Mouse (Mus musculus) testis, postnatal 14 days (tissue): ENCODE results near the gene Ssc4d.

ENCODE experiments used
- DNase-seq: peaks from one replicate; pipeline ENCODE4 v3.0.0; 2021; ENCODE audit warnings: low spot score

Gene Ssc4d

GRCm38 (mm10) chr5:135940587-135940986, 33.7 kb downstream of the Ssc4d start:
- DNase-seq: no peak

GRCm38 (mm10) chr5:135935641-135936190, 38.6 kb downstream of the Ssc4d start:
- no peak for DNase-seq

GRCm38 (mm10) chr5:135935176-135935523, 39.2 kb downstream of the Ssc4d start:
- no peak for DNase-seq

DNA sequence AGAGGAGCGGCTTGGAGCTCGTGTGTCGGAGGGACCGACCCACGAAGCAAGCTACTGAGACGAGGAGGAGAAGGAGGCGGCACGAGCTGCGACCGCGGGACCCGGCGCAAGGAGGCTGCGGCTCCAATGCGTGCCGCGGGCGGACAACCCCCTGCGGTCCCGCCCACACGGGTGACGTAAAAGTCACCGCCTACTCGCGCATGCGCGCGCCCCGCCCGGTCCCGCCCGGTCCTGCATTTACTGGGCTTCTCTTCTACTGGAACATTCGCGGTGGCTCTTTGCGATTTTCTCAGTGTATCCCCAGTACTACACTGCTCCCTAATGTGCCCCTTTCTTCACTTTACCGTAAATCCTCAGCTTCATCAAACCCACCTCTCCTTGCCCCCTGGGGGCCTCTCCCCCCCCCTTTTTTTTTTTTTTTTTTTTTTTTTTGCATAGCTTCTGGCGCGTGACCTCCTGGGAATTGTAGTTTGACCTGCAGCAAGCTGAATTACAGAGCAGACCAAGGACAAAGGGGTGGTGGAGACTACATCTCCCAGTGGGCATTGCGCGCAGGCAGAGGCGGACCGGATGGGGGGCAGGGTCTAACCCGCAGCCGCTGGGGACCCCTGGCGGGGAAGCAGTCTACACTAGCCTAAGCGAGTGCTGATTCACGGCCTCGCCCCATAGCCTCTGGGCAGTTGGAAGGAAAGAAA, 39.7 kb downstream of the Ssc4d start, which contains the start of gene Ywhag:
Gene Ywhag, minus strand, starts transcription at position 136 of the 695 bp plus-strand sequence.
- DNase-seq: peak; percentile 98

GRCm38 (mm10) chr5:135933900-135934441, 40.4 kb downstream of the Ssc4d start:
- no peak for DNase-seq

DNA sequence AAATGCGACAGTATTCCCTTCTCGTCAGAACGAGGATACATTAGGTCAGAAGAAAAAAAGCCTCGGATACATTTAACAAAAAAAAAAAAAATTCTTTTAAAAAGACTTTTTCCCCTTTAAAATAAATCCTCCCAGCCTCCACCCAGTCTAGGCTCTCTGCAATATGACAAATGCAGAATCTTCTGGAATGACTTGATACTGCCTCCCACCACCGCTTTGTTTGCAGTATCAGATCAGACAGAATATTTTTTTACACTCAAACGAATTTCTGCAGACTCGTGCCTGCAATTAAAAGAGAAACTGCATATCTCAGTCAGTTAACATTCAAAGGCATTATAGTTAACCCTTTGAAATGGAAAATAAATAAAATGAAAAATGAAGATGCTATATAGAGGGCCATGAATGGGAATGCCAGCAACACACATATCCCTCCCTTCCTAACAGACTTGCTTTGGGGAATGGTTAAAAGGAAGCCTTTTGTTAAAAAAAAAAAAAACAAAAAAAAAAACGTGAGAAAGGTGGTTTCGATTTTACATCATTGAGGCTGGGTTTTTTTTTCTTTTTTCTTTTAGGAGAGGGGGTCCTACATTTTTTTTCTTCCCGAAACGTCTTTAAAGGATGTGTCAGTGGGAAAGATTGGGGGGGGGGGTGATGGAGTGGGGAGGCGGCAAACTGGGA, 41.0 kb downstream of the Ssc4d start:
- no peak for DNase-seq

- DNase-seq: no peak
Measured at GRCm38 (mm10) chr5:135932359-135932758, 42.0 kb downstream of the Ssc4d start.

DNA sequence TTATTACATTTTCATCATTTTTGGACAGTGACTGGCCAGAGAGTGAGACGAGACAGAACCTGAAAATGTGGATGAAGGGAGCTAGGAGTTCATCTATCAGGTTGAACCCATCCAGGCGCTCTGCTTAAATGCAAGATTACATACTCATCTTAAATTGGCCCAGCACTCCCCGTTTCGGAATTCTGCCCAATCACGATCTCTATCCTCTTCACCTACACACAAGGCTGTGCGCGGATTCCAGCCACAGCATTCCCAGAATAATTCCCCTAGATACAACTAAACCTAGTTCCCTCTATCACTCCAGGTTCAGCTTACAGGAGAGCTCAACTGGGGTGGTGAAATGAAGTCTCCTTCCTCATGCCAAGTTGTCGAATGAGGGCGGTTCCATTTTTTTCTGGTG, 42.8 kb downstream of the Ssc4d start:
- DNase-seq: no peak

- DNase-seq: no peak
Measured at GRCm38 (mm10) chr5:135929685-135930424, 44.5 kb downstream of the Ssc4d start.

DNA sequence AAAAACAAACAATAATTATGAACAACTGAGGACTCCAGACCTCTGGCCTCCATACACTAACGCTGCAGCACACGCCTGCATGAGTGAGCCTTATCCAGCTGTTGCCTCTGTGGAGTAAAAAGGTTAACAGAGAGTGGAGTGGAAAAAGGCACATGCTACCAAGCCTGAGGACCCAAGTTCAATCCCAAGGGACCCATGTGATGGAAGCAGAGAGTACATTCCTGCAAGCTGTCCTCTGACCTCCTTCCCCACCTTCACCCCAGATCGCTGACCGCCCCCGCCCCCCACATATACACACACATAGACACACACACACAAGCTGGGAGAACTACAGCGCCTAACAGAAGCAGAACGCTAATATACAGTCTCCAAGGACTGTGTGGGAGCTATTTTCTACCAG, 50.4 kb downstream of the Ssc4d start:
- no peak for DNase-seq

DNA sequence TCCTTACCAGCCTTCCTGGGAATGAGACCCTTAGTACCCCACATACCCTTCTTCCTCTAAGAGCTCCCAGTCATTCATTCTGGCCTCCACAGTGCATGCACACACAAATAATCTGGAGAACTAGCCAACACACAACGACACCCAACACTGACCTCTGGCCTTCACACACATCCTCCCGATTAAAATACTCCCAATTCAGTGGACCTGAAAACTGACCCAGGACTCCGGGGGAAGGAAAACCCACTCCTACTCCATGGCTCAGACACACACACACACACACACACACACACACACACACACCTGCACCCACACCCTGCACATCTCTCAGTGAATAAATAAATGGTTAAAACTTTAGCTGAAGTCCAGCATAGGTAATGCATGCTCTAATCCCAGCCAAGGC, 54.4 kb downstream of the Ssc4d start:
- DNase-seq: no peak

GRCm38 (mm10) chr5:135918593-135918992, 55.7 kb downstream of the Ssc4d start:
- no peak for DNase-seq

GRCm38 (mm10) chr5:135918059-135918437, 56.3 kb downstream of the Ssc4d start:
- no peak for DNase-seq

DNA sequence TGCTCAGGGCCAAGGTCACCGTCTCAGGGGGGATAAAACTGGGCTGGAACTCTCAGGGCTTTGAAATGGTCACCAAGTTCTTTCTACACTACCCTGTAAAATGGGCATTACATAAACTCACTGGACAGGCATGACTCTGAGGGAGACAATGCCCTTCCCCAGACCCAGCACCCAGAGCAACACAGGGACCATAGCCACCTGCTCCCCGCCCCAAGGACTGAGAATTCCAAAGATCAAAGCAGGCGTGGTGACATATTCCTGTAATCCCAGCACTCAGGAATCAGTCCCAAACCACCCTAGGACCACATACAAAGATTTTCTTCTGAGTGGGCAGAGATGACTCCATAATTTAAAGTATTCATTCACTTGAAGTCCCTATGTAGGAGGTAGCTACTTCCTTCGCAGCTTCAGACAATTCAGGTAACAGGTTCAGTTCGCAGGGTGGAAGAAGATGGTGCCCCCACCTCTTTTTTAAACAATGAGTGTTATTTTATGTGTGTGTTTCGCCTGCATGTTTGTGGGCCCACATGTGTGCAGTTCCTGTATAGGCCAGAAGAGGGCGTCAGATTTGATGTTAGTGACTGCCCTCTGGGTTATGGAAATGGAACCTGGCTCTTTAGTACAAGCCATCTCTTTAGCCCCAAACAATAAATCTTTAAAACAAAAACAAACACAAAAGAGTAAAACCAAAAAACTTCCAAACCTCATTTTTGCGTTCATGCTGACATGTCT, 56.8 kb downstream of the Ssc4d start:
- DNase-seq: no peak

DNA sequence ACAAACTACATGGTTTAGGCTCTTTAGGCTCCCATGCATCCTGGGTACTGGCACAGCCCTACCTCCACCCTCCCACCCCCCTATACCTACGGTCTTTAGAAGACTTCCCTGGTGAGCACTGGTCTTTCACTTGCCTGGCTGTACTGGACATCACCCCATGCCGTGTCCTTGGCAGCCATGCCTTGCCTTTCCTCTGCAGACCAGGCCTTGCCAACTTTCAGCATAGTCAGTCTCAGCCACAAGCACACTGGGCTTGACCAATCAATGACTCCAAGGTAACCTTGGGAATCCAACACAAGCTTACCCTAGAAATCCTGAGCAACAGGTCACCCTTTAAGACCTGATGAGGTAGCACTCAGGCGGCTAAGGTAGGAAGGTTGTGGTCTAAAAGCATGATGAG, 57.7 kb downstream of the Ssc4d start:
- no peak for DNase-seq

GRCm38 (mm10) chr5:135916051-135916565, 58.2 kb downstream of the Ssc4d start:
- DNase-seq: no peak

DNA sequence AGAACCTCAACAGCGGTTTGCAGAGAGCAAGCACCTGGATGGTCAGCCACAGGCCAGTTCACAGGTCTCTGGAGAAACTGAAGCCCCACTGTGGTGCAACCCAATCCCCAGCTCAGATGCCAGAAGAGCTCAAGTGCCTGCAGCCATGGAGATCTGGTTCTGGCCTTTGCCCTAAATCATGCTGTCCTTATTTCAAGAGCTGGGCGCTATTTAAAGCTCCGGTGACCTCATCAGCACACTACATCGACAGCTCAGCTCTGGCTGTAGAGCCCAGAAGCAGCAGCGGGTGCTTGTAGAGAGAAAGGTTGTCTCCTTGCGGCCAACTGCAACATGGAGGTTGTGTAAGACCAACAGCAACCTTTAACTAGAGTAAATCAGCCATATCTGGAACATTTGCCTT, 60.2 kb downstream of the Ssc4d start:
- no peak for DNase-seq

DNA sequence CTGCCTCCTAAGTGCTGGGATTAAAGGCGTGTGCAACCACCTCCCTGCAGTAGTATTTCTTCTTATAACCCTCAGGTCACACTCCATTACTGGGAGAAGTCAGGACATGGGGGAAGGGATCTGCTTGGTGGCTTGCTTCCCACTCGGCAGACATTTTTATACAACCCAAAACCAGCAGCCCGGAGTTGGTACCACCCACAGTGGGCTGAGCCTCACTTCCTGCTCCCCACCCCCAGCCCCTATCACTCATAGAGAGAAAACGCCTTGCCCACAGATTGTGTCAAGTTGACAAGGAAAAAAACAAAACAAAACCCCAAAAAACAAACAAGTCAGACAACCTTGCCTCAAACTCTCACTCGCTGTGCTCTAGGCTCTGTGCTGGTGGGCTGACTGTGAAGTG, 61.1 kb downstream of the Ssc4d start:
- no peak for DNase-seq

DNA sequence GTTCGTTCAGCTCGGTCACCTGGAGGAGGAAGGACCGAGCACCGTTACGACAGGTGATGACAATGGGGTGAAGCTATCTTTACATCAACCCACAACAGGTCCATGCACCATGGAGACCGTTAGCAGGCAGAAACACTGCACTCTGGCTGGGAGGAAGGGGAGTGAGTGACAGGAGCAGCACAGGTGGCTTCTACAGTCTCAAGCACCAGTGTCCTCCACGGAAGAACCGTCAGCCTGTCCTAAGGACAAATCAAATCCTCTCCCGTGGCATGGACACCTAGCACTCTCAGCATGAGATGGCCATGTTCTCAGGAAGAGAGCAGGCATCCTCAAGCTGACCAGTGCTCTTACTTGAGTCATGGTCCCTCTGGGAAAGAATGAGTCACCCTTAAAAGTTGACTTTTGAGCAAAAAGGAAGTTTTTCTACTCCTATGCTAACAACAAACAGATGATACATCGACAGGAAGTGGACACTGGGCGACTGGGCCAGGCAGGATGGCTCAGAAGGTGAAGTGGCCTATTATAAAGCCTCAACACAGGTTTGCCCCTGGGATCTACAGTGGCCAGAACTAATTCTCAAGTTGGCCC, 62.6 kb downstream of the Ssc4d start:
- DNase-seq: no peak

- no peak for DNase-seq
Measured at GRCm38 (mm10) chr5:135910813-135911212, 63.5 kb downstream of the Ssc4d start.
